Mouse (Mus musculus) cerebellum, adult 2 months (tissue): ENCODE results near the gene Myt1l.

ENCODE experiments used
- CTCF ChIP-seq: fragments of 200-500 bp; IDR thresholded peaks from 2 replicates; pipeline ENCODE4 v1.5.1; 2011; ENCODE audit warnings: low read depth, mild to moderate bottlenecking, control low read depth, low read length, moderate library complexity, borderline replicate concordance; ENCODE audit not compliant: insufficient read depth
- POLR2A ChIP-seq: fragments of 200-500 bp; IDR thresholded peaks from 2 replicates; pipeline ENCODE4 v1.6.1; 2011; ENCODE audit warnings: low read length, control low read depth, borderline replicate concordance; ENCODE audit not compliant: insufficient read depth

- peak; percentile 26; the same call in 1 of the 2 replicates for TF ChIP-seq CTCF
- TF ChIP-seq POLR2A, result no peak
Measured at GRCm38 (mm10) chr12:29849936-29850335, 321.8 kb downstream of the Myt1l start.
